Mouse (Mus musculus) T-helper 17 cell (primary cell): ENCODE data around the gene Abcb10.

Source experiments
- in situ Hi-C, 2 experiments: fragments of 300-600 bp; cut with MboI, MseI; formaldehyde crosslinking; loops; 1 replicate in 1 of 2; 2 replicates in 1 of 2; pipeline ENCODE4 v1.15.1; 2025; ENCODE audit warnings: high pct_unique_total_duplicates in 2 of 2

The Abcb10 gene

DNA sequence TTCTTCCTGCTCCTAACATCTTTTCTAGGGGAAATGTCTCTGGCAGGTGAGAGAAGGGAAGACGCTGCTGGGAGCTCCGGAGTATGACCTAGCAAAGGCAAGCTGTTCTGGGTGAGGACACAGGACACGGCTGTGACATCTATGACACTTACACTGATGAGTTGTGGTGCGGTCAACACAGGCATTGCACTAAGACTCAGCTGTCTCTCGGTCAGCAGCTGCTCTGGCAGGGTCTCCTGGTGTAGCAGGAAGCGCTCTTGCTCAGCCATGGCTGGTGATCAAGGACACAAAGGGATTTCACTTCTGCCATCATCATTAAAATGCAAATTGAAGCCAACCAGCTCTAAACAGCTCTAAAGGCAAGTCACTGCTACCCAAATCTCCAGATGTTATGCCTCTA lies 75.3 kb downstream of the Abcb10 start:
- in situ Hi-C loops = no loop called here

DNA sequence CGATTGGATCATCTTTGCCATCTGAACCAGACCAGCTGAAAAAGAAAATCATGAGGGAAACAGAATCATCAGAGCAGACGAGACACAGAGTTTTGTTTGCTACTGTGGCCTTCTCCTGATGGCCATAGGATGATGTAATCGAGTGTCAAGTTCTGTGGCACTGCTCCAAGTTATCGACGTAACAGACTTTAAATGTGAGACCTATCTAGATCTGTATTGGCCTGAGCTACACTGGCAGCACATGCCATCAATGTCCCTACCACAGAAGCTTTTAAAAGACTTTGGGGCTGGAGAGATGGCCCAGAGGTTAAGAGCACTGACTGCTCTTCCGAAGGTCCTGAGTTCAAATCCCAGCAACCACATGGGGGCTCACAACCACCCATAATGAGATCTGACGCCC lies 80.3 kb downstream of the Abcb10 start:
- in situ Hi-C loops = no loop called here
